Mouse (Mus musculus): ENCODE results near the gene Agpat4.

DNA sequence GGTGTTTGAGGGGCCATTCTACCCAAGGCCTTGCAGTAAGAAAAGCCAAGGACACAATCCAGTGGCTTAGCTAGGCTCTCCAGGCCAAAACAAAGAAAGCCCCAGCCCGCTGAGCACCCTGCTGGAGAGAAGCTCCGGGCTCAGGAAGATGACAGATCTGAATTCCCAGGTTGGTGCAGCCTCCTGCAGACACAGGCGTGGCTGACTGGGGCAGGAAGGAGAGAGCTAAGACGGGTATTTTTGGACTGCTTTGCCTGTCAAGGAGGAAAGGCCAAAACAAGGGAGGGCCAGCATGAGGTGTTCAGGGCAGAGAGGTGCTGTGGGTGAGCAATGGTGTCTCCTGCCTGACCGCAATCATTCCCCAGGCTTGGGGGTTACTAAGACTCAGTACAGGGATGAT, 105.2 kb downstream of the Agpat4 start:
- TF ChIP-seq CTCF (IDR thresholded peaks at IDR 0.05; ENCODE audit: low read depth) (no peak), EP300 (IDR thresholded peaks at IDR 0.05; ENCODE audit: low read depth) (no peak)

Measured in liver, postnatal 0 days (tissue).